Mouse (Mus musculus) liver, postnatal 0 days (tissue): ENCODE measurements at regions not wholly inside any gene's neighbourhood (a gene's known extent, or its start where the extent isn't known, plus 50 kb on each side); places are given as distances from the start of the nearest gene placed in this dataset.

Experiments used
- CTCF ChIP-seq: sonication (generic); IDR thresholded peaks from 2 replicates; pipeline ENCODE4 v1.5.1; 2016; ENCODE audit warnings: antibody characterized with exemption, low read depth
- EP300 ChIP-seq: IDR thresholded peaks from 2 replicates; pipeline ENCODE4 v1.6.1; 2016; ENCODE audit warnings: antibody characterized with exemption, low read depth, mild to moderate bottlenecking

GRCm38 (mm10) chr13:97363765-97364164, 122.9 kb downstream of the Enc1 start:
- TF ChIP-seq CTCF, result no peak
- no peak for TF ChIP-seq EP300
